Mouse (Mus musculus): ENCODE results near the gene Prdm13. TPM values are rescaled to one million over a fixed set of nuclear protein-coding genes. Genes with fewer than 3 reads are reported as not detected.

The Prdm13 gene
- polyA plus RNA-seq, 1 experiment from 2014 or later: not detected

DNA sequence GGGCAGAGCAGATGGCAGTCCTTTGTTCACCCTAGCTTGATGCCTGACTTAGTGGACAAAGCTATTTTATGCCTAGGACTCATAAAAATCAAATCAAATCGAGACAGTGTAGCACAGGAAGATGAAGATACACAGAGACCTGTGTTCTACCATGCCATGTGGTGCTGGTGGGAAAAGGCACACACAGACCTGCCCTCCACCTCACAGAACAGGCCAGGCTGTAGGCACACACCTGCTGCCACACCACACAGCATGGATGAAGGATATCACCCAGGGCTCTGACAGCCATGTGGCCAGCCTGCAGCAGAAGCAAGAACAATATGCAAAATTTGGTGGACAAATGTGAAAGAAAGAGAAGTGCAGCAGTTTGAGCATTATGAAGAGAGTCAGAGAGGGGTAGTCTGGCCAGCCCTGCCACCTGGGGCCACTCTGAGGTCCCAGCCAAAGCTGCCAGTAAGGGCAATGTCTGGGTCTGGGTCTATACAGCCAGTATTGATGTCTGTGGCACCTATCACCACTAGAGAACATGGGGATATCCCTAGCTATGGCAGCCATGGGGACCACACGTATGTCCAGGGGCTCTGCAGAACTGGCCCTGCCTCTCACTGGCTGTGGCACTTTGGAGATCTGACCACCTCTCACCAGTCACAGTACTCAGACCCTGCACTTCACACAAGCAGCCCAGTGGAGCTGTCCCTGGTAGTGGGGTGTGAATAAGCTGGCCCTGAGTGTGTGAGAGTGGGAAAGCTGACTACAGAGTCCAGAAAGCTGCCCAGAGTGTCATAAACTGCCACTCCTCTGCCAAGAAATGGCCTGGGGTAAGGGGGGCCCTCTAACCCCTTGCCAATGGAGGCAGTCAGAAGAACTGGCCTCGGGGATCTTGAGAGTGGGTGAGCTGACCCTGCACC is 57.1 kb downstream of the Prdm13 start:
- Histone ChIP-seq H3K27me3 (replicated peaks; ENCODE audit: control insufficient read depth, insufficient read depth, low read length) (no peaks in the 10 kb centered on the region), H3K36me3 (ENCODE audit: control insufficient read depth, insufficient read depth, low read length) (no peaks in the 10 kb centered on the region), H3K4me2 (ENCODE audit: low read length) (no peak overlapping the region), H3K4me1 (replicated peaks; ENCODE audit: control insufficient read depth, insufficient read depth, low read length) (no peaks in the 10 kb centered on the region), H3K9me3 (ENCODE audit: control insufficient read depth, low read length) (no peaks in the 10 kb centered on the region), H3K27ac (ENCODE audit: low read depth) (no peak overlapping the region), H3K9ac (ENCODE audit: low read length) (no peak overlapping the region), H3K4me3 (ENCODE audit: low read depth, low read length) (no peak overlapping the region)
- no peak for DNase-seq (ENCODE audit: low spot score)
- whole genome bisulfite sequencing: 54% methylated on average over 3 of the region's 3 CpGs
- ATAC-seq (replicated peaks; ENCODE audit: low FRiP score, low TSS enrichment, low read depth): no peak

Other genes with a start within 250 kb of the Prdm13 start
- 36.9 and 40.6 TPM in 2 replicates for gene Ccnc, start 41.7 kb upstream of the Prdm13 start, polyA plus RNA-seq (2014; fragmentation: Nextera tagmentation; extraction: Ambion mirVana)
- 9.9 and 11.1 TPM in 2 replicates for gene Usp45, start 81.2 kb upstream of the Prdm13 start, polyA plus RNA-seq (2014; fragmentation: Nextera tagmentation; extraction: Ambion mirVana)
- gene Tstd3, start 81.2 kb upstream of the Prdm13 start, polyA plus RNA-seq (2014; fragmentation: Nextera tagmentation; extraction: Ambion mirVana): 14.3 and 17.8 TPM in 2 replicates
- 136 and 144 TPM in 2 replicates for gene Pnisr, start 161.6 kb upstream of the Prdm13 start, polyA plus RNA-seq (2014; fragmentation: Nextera tagmentation; extraction: Ambion mirVana)
- 12.6 and 13.6 TPM in 2 replicates for gene Coq3, start 193.7 kb upstream of the Prdm13 start, polyA plus RNA-seq (2014; fragmentation: Nextera tagmentation; extraction: Ambion mirVana)
- gene Faxc, start 245.4 kb upstream of the Prdm13 start, polyA plus RNA-seq (2014; fragmentation: Nextera tagmentation; extraction: Ambion mirVana): 9.2 TPM in 2 replicates